Mouse (Mus musculus) hindbrain, embryonic 10.5 days (tissue): Measurements from ENCODE around the gene Tmem128. TPM values are rescaled to one million over a fixed set of nuclear protein-coding genes. Genes with fewer than 3 reads are reported as not detected.

Experiments
- DNase-seq: peaks from one replicate; pipeline ENCODE4 v3.0.0-alpha.2; 2017; ENCODE audit warnings: low spot score
- H3K27ac ChIP-seq: fragments of 300-500 bp; sonication (generic); 2 replicates; pipeline ENCODE4 v1.5.1; 2016; ENCODE audit warnings: mild to moderate bottlenecking, moderate library complexity
- H3K27me3 ChIP-seq: fragments of 300-500 bp; sonication (generic); 2 replicates; pipeline ENCODE4 v1.6.1; 2016; ENCODE audit warnings: mild to moderate bottlenecking; ENCODE audit not compliant: poor library complexity, insufficient read depth, severe bottlenecking
- H3K36me3 ChIP-seq: fragments of 300-500 bp; sonication (generic); 2 replicates; pipeline ENCODE4 v1.6.1; 2016; ENCODE audit warnings: mild to moderate bottlenecking, moderate library complexity
- H3K4me1 ChIP-seq: fragments of 300-500 bp; sonication (generic); replicated peaks from 2 replicates; pipeline ENCODE4 v1.6.1; 2016; ENCODE audit warnings: mild to moderate bottlenecking
- H3K4me3 ChIP-seq: fragments of 300-500 bp; sonication (generic); 2 replicates; pipeline ENCODE4 v1.5.1; 2016; ENCODE audit warnings: mild to moderate bottlenecking, moderate library complexity
- H3K9me3 ChIP-seq: fragments of 300-500 bp; sonication (generic); 2 replicates; pipeline ENCODE4 v1.6.1; 2016; ENCODE audit warnings: mild to moderate bottlenecking, moderate library complexity
- WGBS: fragments of 180-500 bp; shearing (Covaris S2); methylation state at CpG from one replicate; pipeline ENCODE4 v1.1.7; 2016; 5-methylcytosine and 5-hydroxymethylcytosine counted together
- polyA plus RNA-seq: library from polyadenylated mRNA; unstranded; fragments of >200 nt; fragmentation: Nextera tagmentation; extraction: Ambion mirVana; gene quantifications from 2 replicates; pipeline ENCODE4 v1.2.1, GENCODE M21; 2016

Gene Tmem128
- polyA plus RNA-seq, 1 experiment from 2014 or later, result 93.4 TPM

GRCm38 (mm10) chr5:38258034-38258772, 1.8 kb upstream of the Tmem128 start:
- H3K27me3 ChIP-seq, result no peaks in the 10 kb centered on the region
- H3K4me1 ChIP-seq, result peaks cover 9% of the 10 kb centered on the region
- WGBS, result 73% methylated on average over 8 of the region's 8 CpGs
- H3K36me3 ChIP-seq, result peaks cover 11% of the 10 kb centered on the region
- no peak overlapping the region for H3K27ac ChIP-seq
- no peaks in the 10 kb centered on the region for H3K9me3 ChIP-seq
- no peak overlapping the region for H3K4me3 ChIP-seq
- DNase-seq, result no peak

GRCm38 (mm10) chr5:38258773-38259146, 1.2 kb upstream of the Tmem128 start:
- WGBS, result 82% methylated on average over 5 of the region's 5 CpGs
- H3K27me3 ChIP-seq, result no peaks in the 10 kb centered on the region
- DNase-seq, result no peak

GRCm38 (mm10) chr5:38259455-38260106, 404 bp upstream of the Tmem128 start:
- H3K27me3 ChIP-seq, result no peaks in the 10 kb centered on the region
- H3K27ac ChIP-seq, result peak overlapping the region; percentile 92
- 43% methylated on average over 9 of the region's 9 CpGs for WGBS
- peak overlapping the region; percentile 89 for H3K4me3 ChIP-seq
- no peak for DNase-seq
- no peaks in the 10 kb centered on the region for H3K9me3 ChIP-seq
- H3K36me3 ChIP-seq, result peaks cover 25% of the 10 kb centered on the region
- H3K4me1 ChIP-seq, result peaks cover 9% of the 10 kb centered on the region

More at GRCm38 (mm10) chr5:38258773-38259146, 1.2 kb upstream of the Tmem128 start:
- H3K4me1 ChIP-seq, result peaks cover 9% of the 10 kb centered on the region
- H3K9me3 ChIP-seq, result no peaks in the 10 kb centered on the region
- H3K36me3 ChIP-seq, result peaks cover 16% of the 10 kb centered on the region
- no peak overlapping the region for H3K4me3 ChIP-seq
- no peak overlapping the region for H3K27ac ChIP-seq

GRCm38 (mm10) chr5:38270942-38271341, 11.0 kb downstream of the Tmem128 start:
- H3K36me3 ChIP-seq, result peaks cover 50% of the 10 kb centered on the region
- H3K27ac ChIP-seq, result no peak overlapping the region
- peaks cover 28% of the 10 kb centered on the region for H3K27me3 ChIP-seq
- no peaks in the 10 kb centered on the region for H3K9me3 ChIP-seq
- no peak overlapping the region for H3K4me3 ChIP-seq
- DNase-seq, result no peak
- 94% methylated on average over 3 of the region's 3 CpGs for WGBS
- no peaks in the 10 kb centered on the region for H3K4me1 ChIP-seq

GRCm38 (mm10) chr5:38273831-38274230, 13.8 kb downstream of the Tmem128 start:
- 90% methylated on average over 4 of the region's 4 CpGs for WGBS
- H3K27me3 ChIP-seq, result peaks cover 57% of the 10 kb centered on the region

GRCm38 (mm10) chr5:38275771-38276170, 15.8 kb downstream of the Tmem128 start, which contains the start of gene Otop1:
Otop1 (plus strand) TSS chr5:38275972.
- 1% methylated on average over 4 of the region's 4 CpGs for WGBS
- no peaks in the 10 kb centered on the region for H3K9me3 ChIP-seq
- H3K4me1 ChIP-seq, result peaks cover 18% of the 10 kb centered on the region
- DNase-seq, result no peak
- no peak within 1 kb of the TSS for H3K27ac ChIP-seq
- peak within 1 kb of the TSS; percentile 48 for H3K4me3 ChIP-seq
- H3K36me3 ChIP-seq, result peaks cover 10% of the 10 kb centered on the region
- peaks cover 77% of the 10 kb centered on the region for H3K27me3 ChIP-seq

More at GRCm38 (mm10) chr5:38273831-38274230, 13.8 kb downstream of the Tmem128 start:
- Histone ChIP-seq H3K4me3 (no peak overlapping the region), H3K4me1 (peaks cover 18% of the 10 kb centered on the region), H3K9me3 (no peaks in the 10 kb centered on the region), H3K27ac (no peak overlapping the region), H3K36me3 (peaks cover 22% of the 10 kb centered on the region)
- no peak for DNase-seq

- Histone ChIP-seq H3K36me3 (peaks cover 3% of the 10 kb centered on the region), H3K27ac (no peak overlapping the region), H3K4me3 (peak overlapping the region; percentile 29), H3K9me3 (no peaks in the 10 kb centered on the region), H3K4me1 (peaks cover 18% of the 10 kb centered on the region), H3K27me3 (peaks cover 79% of the 10 kb centered on the region)
- DNase-seq, result peak; percentile 20
- 2% methylated on average over 19 of the region's 19 CpGs for WGBS
These were observed 16.5 kb downstream of the Tmem128 start for GRCm38 (mm10) chr5:38276451-38276850.

GRCm38 (mm10) chr5:38277098-38277866, 17.3 kb downstream of the Tmem128 start:
- Histone ChIP-seq H3K36me3 (no peaks in the 10 kb centered on the region), H3K27ac (no peak overlapping the region), H3K4me1 (peaks cover 18% of the 10 kb centered on the region), H3K4me3 (peak overlapping the region; percentile 48), H3K27me3 (peaks cover 79% of the 10 kb centered on the region), H3K9me3 (no peaks in the 10 kb centered on the region)
- DNase-seq, result peak; percentile 35
- WGBS, result 1% methylated on average over 65 of the region's 65 CpGs

GRCm38 (mm10) chr5:38277936-38278600, 18.1 kb downstream of the Tmem128 start:
- DNase-seq, result peak; percentile 19
- no peaks in the 10 kb centered on the region for H3K9me3 ChIP-seq
- H3K27ac ChIP-seq, result no peak overlapping the region
- peaks cover 18% of the 10 kb centered on the region for H3K4me1 ChIP-seq
- H3K4me3 ChIP-seq, result peak overlapping the region; percentile 48
- 16% methylated on average over 12 of the region's 12 CpGs for WGBS
- H3K36me3 ChIP-seq, result no peaks in the 10 kb centered on the region
- peaks cover 83% of the 10 kb centered on the region for H3K27me3 ChIP-seq

- H3K9me3 ChIP-seq, result no peaks in the 10 kb centered on the region
- DNase-seq, result no peak
- H3K36me3 ChIP-seq, result no peaks in the 10 kb centered on the region
- H3K27me3 ChIP-seq, result peaks cover 64% of the 10 kb centered on the region
- 44% methylated on average over 1 of the region's 1 CpGs for WGBS
- peaks cover 18% of the 10 kb centered on the region for H3K4me1 ChIP-seq
- H3K4me3 ChIP-seq, result no peak overlapping the region
- H3K27ac ChIP-seq, result no peak overlapping the region
These were observed 20.1 kb downstream of the Tmem128 start for GRCm38 (mm10) chr5:38280075-38280474.

GRCm38 (mm10) chr5:38285724-38286123, 25.7 kb downstream of the Tmem128 start:
- H3K27me3 ChIP-seq, result peaks cover 8% of the 10 kb centered on the region
- 64% methylated on average over 9 of the region's 9 CpGs for WGBS
- DNase-seq, result peak; percentile 35

GRCm38 (mm10) chr5:38288476-38288875, 28.5 kb downstream of the Tmem128 start:
- no peak overlapping the region for H3K27ac ChIP-seq
- 93% methylated on average over 3 of the region's 3 CpGs for WGBS
- H3K4me1 ChIP-seq, result 0 out of 2 replicates have a peak, but pooled peaks cover 4% of the 10 kb centered on the region
- H3K4me3 ChIP-seq, result no peak overlapping the region
- H3K36me3 ChIP-seq, result no peaks in the 10 kb centered on the region
- no peaks in the 10 kb centered on the region for H3K27me3 ChIP-seq
- H3K9me3 ChIP-seq, result no peaks in the 10 kb centered on the region
- DNase-seq, result no peak

More at GRCm38 (mm10) chr5:38285724-38286123, 25.7 kb downstream of the Tmem128 start:
- Histone ChIP-seq H3K36me3 (no peaks in the 10 kb centered on the region), H3K27ac (no peak overlapping the region), H3K4me1 (0 out of 2 replicates have a peak, but pooled peaks cover 4% of the 10 kb centered on the region), H3K4me3 (no peak overlapping the region), H3K9me3 (no peaks in the 10 kb centered on the region)
